Mouse (Mus musculus) retina, embryonic 14.5 days (tissue): ENCODE data around the gene Mtus2.

Experiments
- DNase-seq: peaks from one replicate; pipeline ENCODE4 v3.0.0-alpha.2; 2015; ENCODE audit warnings: low spot score

The Mtus2 gene

GRCm38 (mm10) chr5:147957592-147958271 lies 612 bp downstream of the Mtus2 start:
- DNase-seq, result peak; percentile 51

GRCm38 (mm10) chr5:147958552-147958951 lies 1.4 kb downstream of the Mtus2 start:
- DNase-seq, result peak; percentile 11

- DNase-seq, result no peak
Measured at GRCm38 (mm10) chr5:147959088-147959487, 2.0 kb downstream of the Mtus2 start.

GRCm38 (mm10) chr5:147960793-147961192 lies 3.7 kb downstream of the Mtus2 start:
- no peak for DNase-seq

GRCm38 (mm10) chr5:147963820-147964580 lies 6.9 kb downstream of the Mtus2 start:
- no peak for DNase-seq

- DNase-seq, result peak; percentile 50
Measured at GRCm38 (mm10) chr5:147964776-147965175, 7.7 kb downstream of the Mtus2 start.

- DNase-seq, result no peak
Measured at GRCm38 (mm10) chr5:147966646-147967045, 9.5 kb downstream of the Mtus2 start.

- peak; percentile 26 for DNase-seq
Measured at GRCm38 (mm10) chr5:147969566-147969965, 12.4 kb downstream of the Mtus2 start.

- DNase-seq, result no peak
Measured at GRCm38 (mm10) chr5:147976001-147976400, 18.9 kb downstream of the Mtus2 start.

- DNase-seq, result no peak
Measured at GRCm38 (mm10) chr5:147980606-147981005, 23.5 kb downstream of the Mtus2 start.

- DNase-seq, result no peak
Measured at GRCm38 (mm10) chr5:147990289-147990688, 33.2 kb downstream of the Mtus2 start.

GRCm38 (mm10) chr5:147990775-147991174 lies 33.7 kb downstream of the Mtus2 start:
- DNase-seq, result no peak

GRCm38 (mm10) chr5:147992581-147993378 lies 35.7 kb downstream of the Mtus2 start:
- DNase-seq, result peak; percentile 83

GRCm38 (mm10) chr5:148005263-148005662 lies 48.1 kb downstream of the Mtus2 start:
- no peak for DNase-seq

- no peak for DNase-seq
Measured at GRCm38 (mm10) chr5:148012156-148012555, 55.0 kb downstream of the Mtus2 start.

- no peak for DNase-seq
Measured at GRCm38 (mm10) chr5:148014133-148014854, 57.2 kb downstream of the Mtus2 start.

- no peak for DNase-seq
Measured at GRCm38 (mm10) chr5:148015383-148015782, 58.3 kb downstream of the Mtus2 start.

- peak; percentile 36 for DNase-seq
Measured at GRCm38 (mm10) chr5:148017371-148017770, 60.3 kb downstream of the Mtus2 start.

GRCm38 (mm10) chr5:148022784-148023183 lies 65.7 kb downstream of the Mtus2 start:
- DNase-seq, result no peak

- peak; percentile 78 for DNase-seq
Measured at GRCm38 (mm10) chr5:148026401-148027349, 69.6 kb downstream of the Mtus2 start.

GRCm38 (mm10) chr5:148027985-148028384 lies 70.9 kb downstream of the Mtus2 start:
- DNase-seq, result peak; percentile 32
